Mouse (Mus musculus) lung, adult 2 months (tissue): ENCODE results near the gene Rab11fip5.

Source experiments
- CTCF ChIP-seq: fragments of 200-500 bp; IDR thresholded peaks from 2 replicates; pipeline ENCODE4 v1.5.1; 2011; ENCODE audit warnings: mild to moderate bottlenecking, low read length, control low read depth; ENCODE audit not compliant: insufficient read depth
- POLR2A ChIP-seq: fragments of 200-500 bp; IDR thresholded peaks from 2 replicates; pipeline ENCODE4 v1.6.1; 2011; ENCODE audit warnings: low read depth, mild to moderate bottlenecking, control low read depth, low read length, borderline replicate concordance; ENCODE audit errors: extremely low read depth

GRCm38 (mm10) chr6:85326564-85326963, 47.9 kb downstream of the Rab11fip5 start:
- TF ChIP-seq POLR2A: no peak
- TF ChIP-seq CTCF: no peak
